Mouse (Mus musculus) B cell, adult (primary cell): ENCODE results near the gene Olfr98. TPM values are rescaled to one million over a fixed set of nuclear protein-coding genes. Genes with fewer than 3 reads are reported as not detected.

Experiments used
- total RNA-seq: library from RNA; stranded (reverse); gene quantifications from 4 replicates; pipeline ENCODE4 v1.2.4, GENCODE M21; 2023; ENCODE audit not compliant: inconsistent age

The Olfr98 gene
- not detected in 4 replicates for total RNA-seq

DNA sequence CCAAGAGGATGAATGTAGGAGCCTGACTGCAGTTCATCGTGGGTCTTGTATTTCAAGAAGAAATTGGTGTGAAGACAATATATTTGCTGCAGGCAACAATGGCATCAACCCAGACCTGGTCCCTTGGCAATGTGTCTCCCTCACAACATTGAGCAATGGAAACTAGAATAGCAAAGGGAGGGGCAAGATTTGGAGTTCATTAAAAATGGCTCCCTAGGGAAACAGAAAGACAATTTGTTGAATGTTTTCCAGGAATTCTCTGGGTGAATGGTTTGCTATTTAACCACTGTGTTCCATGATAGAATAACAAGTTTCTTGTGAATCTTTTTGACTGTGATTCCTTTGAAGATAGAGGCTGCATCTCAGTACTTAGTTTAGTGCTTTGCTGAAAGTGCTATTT lies at the start of gene Olfr98:
Olfr98 (minus strand) TSS at position 124 of the 400 bp plus-strand sequence.

DNA sequence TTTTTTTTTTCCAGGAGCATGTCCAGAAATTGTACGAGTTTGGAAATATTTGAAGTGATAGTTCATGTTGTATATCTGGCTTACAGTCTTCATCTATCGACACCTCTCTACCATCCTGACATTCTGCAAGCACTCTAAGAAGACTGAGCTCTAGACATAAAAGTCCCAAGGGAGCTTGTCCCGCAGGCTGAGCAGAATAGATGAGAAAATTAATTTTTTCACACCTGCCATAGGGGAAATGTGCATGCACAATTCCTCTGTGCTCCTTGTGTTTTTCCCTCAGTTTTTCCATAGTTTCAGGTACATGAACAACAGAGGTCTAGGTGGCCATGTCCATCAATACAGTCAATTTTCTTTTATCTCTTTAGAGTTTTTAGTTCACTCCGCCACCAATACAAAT lies 40.7 kb upstream of the Olfr98 start, which contains the start of gene Olfr101:
Olfr101 (minus strand) TSS at position 101 of the 400 bp plus-strand sequence.

DNA sequence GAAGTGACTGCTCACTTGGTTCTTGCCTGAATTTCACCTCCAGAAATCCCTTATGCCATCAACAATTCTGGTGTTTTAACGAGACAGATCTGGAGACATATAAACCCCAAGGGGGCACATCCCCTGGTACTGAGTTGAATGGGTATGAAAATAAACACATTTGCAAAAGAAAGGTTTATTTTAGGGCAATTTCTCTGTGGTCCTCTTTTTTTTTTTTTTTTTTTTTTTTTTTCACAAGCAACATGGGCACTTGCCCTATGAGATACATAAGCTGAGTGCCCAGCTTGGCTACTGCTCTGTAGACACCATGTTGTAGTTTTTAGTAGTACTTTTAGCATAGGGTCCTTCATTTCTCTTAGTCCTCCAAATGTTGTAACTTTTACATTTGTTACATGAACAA lies 19.8 kb upstream of the Olfr98 start, which contains the start of gene Olfr99:
Olfr99 (minus strand) TSS at position 101 of the 400 bp plus-strand sequence.

DNA sequence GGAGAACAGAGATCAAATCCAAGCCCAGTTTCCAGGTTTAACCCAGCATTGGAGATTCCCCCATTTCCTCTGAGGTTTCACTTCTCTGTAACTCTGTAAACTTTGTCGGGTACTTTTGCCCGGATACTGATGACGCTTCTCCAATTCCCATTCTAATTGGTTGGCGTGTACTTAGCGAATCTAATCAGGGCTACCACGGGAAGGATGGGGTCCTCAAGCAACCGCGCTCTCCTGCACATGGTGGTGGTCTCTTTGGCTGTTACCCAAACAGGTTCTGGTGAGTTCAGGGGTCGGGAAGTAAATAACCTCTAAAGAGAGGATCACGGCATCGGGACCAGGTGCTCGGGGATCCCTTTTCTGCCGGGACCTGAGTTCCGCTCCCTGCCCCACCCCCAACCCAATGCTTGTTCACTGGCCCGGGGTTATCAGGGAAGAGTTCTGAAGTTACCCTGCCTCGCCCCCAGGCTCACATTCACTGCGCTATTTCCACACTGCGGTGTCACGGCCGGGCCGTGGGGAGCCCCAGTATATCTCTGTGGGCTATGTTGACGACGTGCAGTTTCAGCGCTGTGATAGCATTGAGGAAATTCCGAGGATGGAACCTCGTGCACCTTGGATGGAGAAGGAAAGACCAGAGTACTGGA lies 6.6 kb upstream of the Olfr98 start, which contains the start of gene H2-M3:
H2-M3 (plus strand) TSS at position 163 of the 644 bp plus-strand sequence.

DNA sequence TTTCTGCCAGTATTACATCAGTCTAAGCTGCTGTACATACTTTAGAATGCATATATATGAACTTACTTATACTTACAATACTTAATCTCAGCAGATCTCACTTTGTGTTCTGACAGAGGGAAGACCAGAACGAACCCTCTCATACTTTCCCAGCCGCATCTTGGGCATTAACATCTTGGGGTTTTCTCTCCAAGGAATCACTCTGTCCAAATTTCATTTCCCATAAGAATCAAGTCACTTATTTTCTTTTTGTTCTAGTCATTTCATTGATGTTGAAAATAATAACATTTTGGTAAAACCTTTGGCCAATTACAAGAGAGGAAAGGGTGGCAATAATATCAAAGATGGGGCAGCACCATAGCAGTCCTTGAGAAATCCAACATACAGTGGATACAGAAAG lies 26.3 kb downstream of the Olfr98 start, which contains the start of gene Olfr97:
Olfr97 (minus strand) TSS at position 101 of the 400 bp plus-strand sequence.

DNA sequence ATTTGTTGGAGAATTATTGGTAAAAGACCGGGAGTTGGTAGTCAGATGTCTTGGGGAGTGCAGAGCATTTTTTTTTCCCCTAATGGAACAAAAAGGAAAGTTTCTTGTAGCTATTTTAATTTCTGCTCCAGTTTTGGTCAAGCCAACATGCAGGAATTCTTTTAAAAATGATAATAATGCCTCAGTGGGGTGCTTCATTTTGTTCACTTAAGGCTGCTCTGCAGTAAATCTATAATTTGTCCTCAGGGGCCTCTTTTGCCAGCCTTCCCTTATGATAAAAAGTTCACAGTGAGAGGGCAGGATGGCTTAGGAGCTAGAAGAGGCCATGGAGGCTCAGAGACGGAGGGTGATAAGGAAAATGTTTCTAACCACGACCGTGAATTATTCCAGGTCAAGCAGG lies 43.7 kb downstream of the Olfr98 start, which contains the start of gene Olfr96:
Olfr96 (plus strand) TSS at position 301 of the 400 bp plus-strand sequence.

DNA sequence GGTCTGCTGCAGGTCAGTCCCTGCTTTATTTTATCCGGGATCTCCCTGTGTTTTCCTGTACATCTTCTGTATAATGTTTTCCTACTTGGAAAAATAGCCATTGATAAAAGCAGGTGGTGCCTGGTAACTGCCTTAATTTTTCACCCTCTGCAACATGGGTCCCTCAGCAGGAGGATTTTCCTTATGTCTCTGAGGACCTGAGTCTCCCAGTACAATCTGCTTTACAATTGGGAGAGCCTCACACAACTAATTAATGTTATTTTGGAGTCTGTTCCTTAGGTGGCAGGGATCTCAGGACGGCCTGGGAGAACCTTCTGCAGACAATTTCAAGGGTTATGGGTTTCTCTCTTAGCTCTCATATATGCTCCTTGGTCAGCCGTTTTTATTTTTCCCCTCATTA lies 50.5 kb downstream of the Olfr98 start, which contains the start of gene Olfr95:
Olfr95 (minus strand) TSS at position 101 of the 400 bp plus-strand sequence.

Other genes with a start within 250 kb of the Olfr98 start
- not detected in 4 replicates for gene Mog, start 240.4 kb downstream of the Olfr98 start, total RNA-seq
- 55.3 to 68.7 TPM (median 59.7 TPM) in 4 replicates for gene Gabbr1, start 217.8 kb downstream of the Olfr98 start, total RNA-seq
- gene Olfr90, start 175.2 kb downstream of the Olfr98 start, total RNA-seq = 0.19 to 0.24 TPM in 2 of 4 replicates, not detected in the others
- not detected in 4 replicates for gene Olfr91, start 165.5 kb downstream of the Olfr98 start, total RNA-seq
- gene Olfr92, start 143.7 kb downstream of the Olfr98 start, total RNA-seq = not detected in 4 replicates
- gene Olfr93, start 102.3 kb downstream of the Olfr98 start, total RNA-seq = not detected in 4 replicates
- gene Ubd, start 69.9 kb downstream of the Olfr98 start, total RNA-seq = 0.78 TPM in 1 of 4 replicates, not detected in the others
- not detected in 4 replicates for gene Olfr94, start 62.8 kb downstream of the Olfr98 start, total RNA-seq
- gene Olfr95, start 50.6 kb downstream of the Olfr98 start, total RNA-seq = not detected in 4 replicates
- gene Olfr96, start 43.6 kb downstream of the Olfr98 start, total RNA-seq = not detected in 4 replicates
- not detected in 4 replicates for gene Olfr97, start 26.4 kb downstream of the Olfr98 start, total RNA-seq
- 46.7 to 58.3 TPM (median 54.7 TPM) in 4 replicates for gene H2-M3, start 6.5 kb upstream of the Olfr98 start, total RNA-seq
- not detected in 4 replicates for gene Olfr99, start 19.7 kb upstream of the Olfr98 start, total RNA-seq
- not detected in 4 replicates for gene Olfr101, start 40.6 kb upstream of the Olfr98 start, total RNA-seq
- gene Olfr102, start 53.3 kb upstream of the Olfr98 start, total RNA-seq = 0.36 TPM in 1 of 4 replicates, not detected in the others
- not detected in 4 replicates for gene Olfr103, start 75.9 kb upstream of the Olfr98 start, total RNA-seq
- gene Olfr104-ps, start 95.8 kb upstream of the Olfr98 start, total RNA-seq = not detected in 4 replicates
- not detected in 4 replicates for gene Olfr105-ps, start 115.3 kb upstream of the Olfr98 start, total RNA-seq
- not detected in 4 replicates for gene Olfr106-ps, start 126.6 kb upstream of the Olfr98 start, total RNA-seq
- not detected in 4 replicates for gene Olfr107, start 135.5 kb upstream of the Olfr98 start, total RNA-seq
- gene Olfr108, start 181.7 kb upstream of the Olfr98 start, total RNA-seq = not detected in 4 replicates
- not detected in 4 replicates for gene Olfr109, start 195.2 kb upstream of the Olfr98 start, total RNA-seq
- not detected in 4 replicates for gene H2-M2, start 219.8 kb upstream of the Olfr98 start, total RNA-seq
- not detected in 4 replicates for gene Olfr110, start 228.7 kb upstream of the Olfr98 start, total RNA-seq
- not detected in 4 replicates for gene Olfr111, start 244.3 kb upstream of the Olfr98 start, total RNA-seq